Mouse (Mus musculus): ENCODE measurements around the gene Tomm70a.

DNA sequence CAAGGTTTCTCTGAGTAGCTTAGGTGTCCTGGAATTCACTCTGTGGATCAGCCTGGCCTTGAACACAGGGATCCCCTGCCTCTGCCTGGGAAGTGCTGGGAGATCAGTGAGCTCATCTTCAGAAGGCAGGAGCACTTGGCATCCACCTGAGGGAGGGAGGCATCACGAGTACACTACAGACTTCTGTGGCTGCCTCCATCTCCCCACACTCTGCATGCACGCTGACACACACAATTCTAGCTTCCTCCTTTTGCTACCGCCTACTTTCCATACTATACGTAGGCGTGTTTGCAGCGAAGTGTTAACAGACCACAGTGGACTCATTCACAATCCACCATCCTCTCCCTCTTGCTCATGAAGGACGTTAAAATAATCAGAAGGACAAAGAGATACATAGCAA lies 54.8 kb downstream of the Tomm70a start:
- TF ChIP-seq CTCF (IDR thresholded peaks at IDR 0.05; ENCODE audit: extremely low read depth, insufficient read depth, low read length) (no peak), POLR2A (IDR thresholded peaks at IDR 0.05; ENCODE audit: extremely low read depth, insufficient read depth, low read length) (no peak)
